Mouse (Mus musculus): ENCODE data around the gene Psmd2. TPM values are rescaled to one million over a fixed set of nuclear protein-coding genes. Genes with fewer than 3 reads are reported as not detected.

Psmd2 gene
- polyA plus RNA-seq, 1 experiment = 41.8 TPM

DNA sequence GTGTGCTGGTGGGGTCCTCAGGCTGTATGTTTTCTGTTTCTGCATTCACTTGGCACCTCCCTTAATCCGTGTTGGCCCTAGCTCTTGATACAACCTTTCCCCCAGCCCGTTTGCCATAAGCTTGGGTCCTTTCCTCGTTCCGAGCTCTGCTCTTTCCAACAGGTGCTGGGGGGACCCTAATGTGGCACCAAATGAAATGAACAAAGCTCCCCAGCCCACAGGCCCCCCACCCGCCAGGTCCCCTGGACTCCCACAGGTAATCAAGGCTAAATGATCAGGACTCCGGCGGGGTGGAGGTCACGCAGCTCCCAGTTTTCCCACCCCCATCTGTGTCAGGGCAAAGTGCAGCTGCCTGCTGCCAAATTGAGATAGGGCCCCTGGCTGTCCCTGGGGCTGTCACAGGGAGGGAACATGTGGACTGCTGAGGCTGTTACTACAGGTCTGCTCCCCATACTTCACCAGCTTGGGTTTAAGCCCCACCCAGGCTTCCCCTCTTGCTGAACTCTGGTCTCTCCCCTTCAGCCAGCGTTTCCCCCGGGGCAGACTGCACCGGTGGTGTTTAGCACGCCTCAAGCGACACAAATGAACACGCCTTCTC is 22.4 kb downstream of the Psmd2 start:
- peaks cover 16% of the 10 kb centered on the region for H3K36me3 ChIP-seq (ENCODE audit: control insufficient read depth, insufficient read depth, low read length)
- peak overlapping the region; percentile 50; the same call in 1 of the 2 replicates for H3K27ac ChIP-seq (ENCODE audit: insufficient read depth, low read length)
- H3K4me3 ChIP-seq (ENCODE audit: extremely low read depth, insufficient read depth, insufficient read length) = peak overlapping the region; percentile 61
- TF ChIP-seq CTCF (IDR thresholded peaks at IDR 0.05; ENCODE audit: extremely low read depth, insufficient read depth, insufficient read length, insufficient replicate concordance) = no peak
- TF ChIP-seq POLR2A (IDR thresholded peaks at IDR 0.05; ENCODE audit: low read depth, low read length) = no peak
- DNase-seq (ENCODE audit: low read depth in 1 of 2, low spot score in 2 of 2) = peak in 1 of 2 experiments; percentile 13
- H3K4me1 ChIP-seq (ENCODE audit: control insufficient read depth, insufficient read depth, insufficient read length) = peaks cover 8% of the 10 kb centered on the region; the same call in 1 of the 2 replicates
- H3K27me3 ChIP-seq (ENCODE audit: control insufficient read depth, insufficient read depth, low read length) = no peaks in the 10 kb centered on the region; the same call in 1 of the 2 replicates
- WGBS = 4% methylated on average over 14 of the region's 14 CpGs

DNA sequence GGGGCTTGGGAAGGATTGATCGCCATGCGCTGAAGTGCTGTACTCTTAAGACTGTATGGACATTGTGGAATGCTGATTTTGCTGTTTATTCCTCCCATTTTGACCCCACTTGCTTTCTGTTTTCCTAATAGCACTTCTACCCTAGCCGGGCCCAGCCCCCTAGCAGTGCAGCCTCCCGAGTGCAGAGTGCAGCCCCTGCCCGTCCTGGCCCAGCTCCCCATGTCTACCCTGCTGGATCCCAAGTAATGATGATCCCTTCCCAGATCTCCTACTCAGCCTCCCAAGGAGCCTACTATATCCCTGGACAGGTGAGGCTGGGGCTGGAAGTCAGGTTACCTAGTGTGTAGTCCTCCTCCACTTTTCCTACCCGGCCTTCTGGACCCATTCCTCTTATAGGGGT is 23.8 kb downstream of the Psmd2 start:
- H3K4me1 ChIP-seq (ENCODE audit: control insufficient read depth, insufficient read depth, insufficient read length) = peaks cover 8% of the 10 kb centered on the region; the same call in 1 of the 2 replicates
- no peak for TF ChIP-seq POLR2A (IDR thresholded peaks at IDR 0.05; ENCODE audit: low read depth, low read length)
- no peak for TF ChIP-seq CTCF (IDR thresholded peaks at IDR 0.05; ENCODE audit: extremely low read depth, insufficient read depth, insufficient read length, insufficient replicate concordance)
- H3K27ac ChIP-seq (ENCODE audit: insufficient read depth, low read length) = no peak overlapping the region
- peaks cover 28% of the 10 kb centered on the region for H3K36me3 ChIP-seq (ENCODE audit: control insufficient read depth, insufficient read depth, low read length)
- no peaks in the 10 kb centered on the region; the same call in 1 of the 2 replicates for H3K27me3 ChIP-seq (ENCODE audit: control insufficient read depth, insufficient read depth, low read length)
- no peak overlapping the region for H3K4me3 ChIP-seq (ENCODE audit: extremely low read depth, insufficient read depth, insufficient read length)
- WGBS = 92% methylated on average over 6 of the region's 6 CpGs
- no peak for DNase-seq (ENCODE audit: low read depth in 1 of 2, low spot score in 2 of 2)

DNA sequence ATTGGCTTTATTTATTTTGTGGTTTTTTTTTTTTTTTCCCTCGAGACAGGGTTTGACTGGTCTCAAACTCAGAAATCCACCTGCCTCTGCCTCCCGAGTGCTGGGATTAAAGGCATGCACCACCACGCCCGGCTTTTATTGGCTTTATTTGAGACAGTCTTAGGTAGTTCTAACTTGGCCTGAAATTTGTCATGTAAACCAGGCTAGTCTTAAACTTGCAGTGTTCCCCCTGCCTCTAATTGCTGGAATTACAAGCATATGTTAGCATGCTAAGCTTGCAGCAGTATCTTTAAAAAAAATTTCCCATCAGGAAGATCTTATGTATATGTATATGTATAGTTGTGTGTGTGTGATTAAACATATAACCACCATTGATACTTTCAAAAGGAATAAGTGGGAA is 25.2 kb downstream of the Psmd2 start:
- WGBS = 77% methylated on average over 4 of the region's 4 CpGs
- H3K27me3 ChIP-seq (ENCODE audit: control insufficient read depth, insufficient read depth, low read length) = no peaks in the 10 kb centered on the region; the same call in 1 of the 2 replicates
- no peak overlapping the region for H3K27ac ChIP-seq (ENCODE audit: insufficient read depth, low read length)
- H3K4me3 ChIP-seq (ENCODE audit: extremely low read depth, insufficient read depth, insufficient read length) = no peak overlapping the region
- H3K36me3 ChIP-seq (ENCODE audit: control insufficient read depth, insufficient read depth, low read length) = peaks cover 42% of the 10 kb centered on the region
- TF ChIP-seq POLR2A (IDR thresholded peaks at IDR 0.05; ENCODE audit: low read depth, low read length) = no peak
- TF ChIP-seq CTCF (IDR thresholded peaks at IDR 0.05; ENCODE audit: extremely low read depth, insufficient read depth, insufficient read length, insufficient replicate concordance) = no peak
- no peak for DNase-seq (ENCODE audit: low read depth in 1 of 2, low spot score in 2 of 2)
- H3K4me1 ChIP-seq (ENCODE audit: control insufficient read depth, insufficient read depth, insufficient read length) = peaks cover 8% of the 10 kb centered on the region; the same call in 1 of the 2 replicates

DNA sequence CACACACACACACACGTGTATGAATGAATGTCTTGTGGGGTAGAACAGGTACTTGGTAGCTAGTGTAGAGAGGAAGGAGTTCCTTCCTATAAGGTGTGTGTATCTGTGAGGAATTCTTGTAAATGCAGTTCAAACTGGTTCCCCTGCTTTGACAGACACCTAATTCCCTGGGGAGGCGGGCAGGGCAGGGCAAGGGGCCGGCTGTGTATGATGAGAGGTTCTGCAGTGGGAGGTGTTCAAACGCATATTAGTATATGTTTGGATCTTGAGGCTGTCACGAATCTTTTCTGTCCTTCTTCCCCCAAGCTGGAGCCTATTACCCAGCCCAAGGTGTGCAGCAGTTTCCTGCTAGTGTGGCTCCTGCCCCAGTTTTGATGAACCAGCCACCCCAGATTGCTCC is 25.9 kb downstream of the Psmd2 start:
- TF ChIP-seq POLR2A (IDR thresholded peaks at IDR 0.05; ENCODE audit: low read depth, low read length) = no peak
- TF ChIP-seq CTCF (IDR thresholded peaks at IDR 0.05; ENCODE audit: extremely low read depth, insufficient read depth, insufficient read length, insufficient replicate concordance) = no peak
- peaks cover 5% of the 10 kb centered on the region; the same call in 1 of the 2 replicates for H3K4me1 ChIP-seq (ENCODE audit: control insufficient read depth, insufficient read depth, insufficient read length)
- no peak overlapping the region for H3K27ac ChIP-seq (ENCODE audit: insufficient read depth, low read length)
- DNase-seq (ENCODE audit: low read depth in 1 of 2, low spot score in 2 of 2) = no peak
- peaks cover 48% of the 10 kb centered on the region for H3K36me3 ChIP-seq (ENCODE audit: control insufficient read depth, insufficient read depth, low read length)
- no peaks in the 10 kb centered on the region; the same call in 1 of the 2 replicates for H3K27me3 ChIP-seq (ENCODE audit: control insufficient read depth, insufficient read depth, low read length)
- 73% methylated on average over 5 of the region's 5 CpGs for WGBS
- no peak overlapping the region for H3K4me3 ChIP-seq (ENCODE audit: extremely low read depth, insufficient read depth, insufficient read length)

DNA sequence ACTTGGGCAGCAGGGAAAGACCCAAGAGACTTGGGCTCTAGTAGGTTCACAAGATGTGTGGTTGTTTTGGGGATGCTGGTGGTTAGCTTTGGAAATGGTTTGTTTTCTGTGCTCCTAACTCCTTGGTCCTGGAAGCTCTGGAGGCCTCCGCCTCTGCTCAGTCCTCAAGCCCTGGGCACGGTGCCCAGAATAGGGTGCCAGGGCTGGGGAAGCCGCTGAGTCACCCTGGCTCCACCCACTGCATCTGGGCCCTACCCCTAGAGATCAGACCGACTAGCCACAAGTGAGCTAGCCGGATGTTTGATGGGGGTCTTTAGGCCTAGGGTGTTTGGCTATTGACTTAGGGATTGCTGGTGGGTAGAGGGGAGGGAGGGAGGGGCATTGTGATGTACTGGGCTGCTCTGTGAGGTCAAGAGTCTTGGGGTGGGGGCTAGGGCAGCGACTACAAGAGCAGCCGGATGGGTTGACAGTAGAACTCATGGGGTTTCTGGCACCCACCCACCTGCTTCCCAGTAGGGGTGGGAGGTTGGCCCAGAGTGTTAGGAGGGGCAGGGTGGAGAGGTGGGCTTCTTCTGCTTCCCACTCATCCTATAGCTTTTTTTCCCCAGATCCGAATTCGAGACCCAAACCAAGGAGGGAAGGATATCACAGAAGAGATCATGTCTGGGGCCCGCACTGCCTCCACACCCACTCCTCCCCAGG is 26.7 kb downstream of the Psmd2 start:
- H3K27ac ChIP-seq (ENCODE audit: insufficient read depth, low read length) = no peak overlapping the region
- H3K4me1 ChIP-seq (ENCODE audit: control insufficient read depth, insufficient read depth, insufficient read length) = peaks cover 5% of the 10 kb centered on the region; the same call in 1 of the 2 replicates
- TF ChIP-seq CTCF (IDR thresholded peaks at IDR 0.05; ENCODE audit: extremely low read depth, insufficient read depth, insufficient read length, insufficient replicate concordance) (no peak), POLR2A (IDR thresholded peaks at IDR 0.05; ENCODE audit: low read depth, low read length) (no peak)
- H3K27me3 ChIP-seq (ENCODE audit: control insufficient read depth, insufficient read depth, low read length) = no peaks in the 10 kb centered on the region
- H3K4me3 ChIP-seq (ENCODE audit: extremely low read depth, insufficient read depth, insufficient read length) = no peak overlapping the region
- WGBS = 59% methylated on average over 10 of the region's 10 CpGs
- H3K36me3 ChIP-seq (ENCODE audit: control insufficient read depth, insufficient read depth, low read length) = peaks cover 54% of the 10 kb centered on the region
- no peak for DNase-seq (ENCODE audit: low read depth in 1 of 2, low spot score in 2 of 2)

DNA sequence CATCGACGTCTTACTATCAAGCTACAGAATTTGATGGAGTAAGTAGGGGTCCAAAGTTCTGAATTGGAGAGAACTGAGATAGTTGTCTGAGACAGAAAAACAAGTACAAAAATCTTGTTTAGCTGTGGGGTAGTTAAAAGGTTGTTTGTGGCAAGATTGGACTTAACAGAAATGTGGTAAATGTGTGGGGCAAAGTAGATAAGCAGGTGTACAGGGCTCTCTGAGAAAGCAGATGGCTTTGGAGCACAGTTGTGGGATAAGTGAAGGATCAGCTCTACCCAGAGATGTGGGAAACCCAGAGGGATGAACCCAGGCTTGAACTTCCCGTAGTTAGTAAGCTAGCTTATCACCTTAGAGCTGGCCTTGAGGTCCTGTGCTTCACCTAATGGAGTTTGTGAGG is 39.3 kb downstream of the Psmd2 start:
- 75% methylated on average over 3 of the region's 3 CpGs for WGBS
- Histone ChIP-seq H3K4me3 (ENCODE audit: extremely low read depth, insufficient read depth, insufficient read length) (no peak overlapping the region), H3K27me3 (ENCODE audit: control insufficient read depth, insufficient read depth, low read length) (peaks cover 8% of the 10 kb centered on the region), H3K36me3 (ENCODE audit: control insufficient read depth, insufficient read depth, low read length) (peaks cover 41% of the 10 kb centered on the region), H3K27ac (ENCODE audit: insufficient read depth, low read length) (no peak overlapping the region), H3K4me1 (ENCODE audit: control insufficient read depth, insufficient read depth, insufficient read length) (no peaks in the 10 kb centered on the region)
- no peak for TF ChIP-seq CTCF (IDR thresholded peaks at IDR 0.05; ENCODE audit: extremely low read depth, insufficient read depth, insufficient read length, insufficient replicate concordance)
- TF ChIP-seq POLR2A (IDR thresholded peaks at IDR 0.05; ENCODE audit: low read depth, low read length) = no peak
- DNase-seq (ENCODE audit: low read depth in 1 of 2, low spot score in 2 of 2) = no peak

Data from spleen, adult 2 months (tissue).